Mouse (Mus musculus) small intestine, adult 2 months (tissue): ENCODE results near the gene Gpr75. TPM values are rescaled to one million over a fixed set of nuclear protein-coding genes. Genes with fewer than 3 reads are reported as not detected.

Experiments
- H3K27ac ChIP-seq: fragments of 200-500 bp; 2 replicates; pipeline ENCODE4 v1.5.1; 2012; ENCODE audit warnings: low read depth, low read length, control low read depth, inconsistent platforms; ENCODE audit not compliant: insufficient read depth
- H3K27me3 ChIP-seq: fragments of 200-500 bp; 2 replicates; pipeline ENCODE4 v1.6.1; 2012; ENCODE audit warnings: mild to moderate bottlenecking, moderate library complexity, low read length, inconsistent platforms; ENCODE audit not compliant: control insufficient read depth, insufficient read depth
- H3K36me3 ChIP-seq: fragments of 200-500 bp; 2 replicates; pipeline ENCODE4 v1.6.1; 2012; ENCODE audit warnings: mild to moderate bottlenecking, low read length, control low read depth, inconsistent platforms; ENCODE audit not compliant: control insufficient read depth, insufficient read depth
- H3K4me1 ChIP-seq: fragments of 200-500 bp; 2 replicates; pipeline ENCODE4 v1.6.1; 2012; ENCODE audit warnings: low read length, inconsistent platforms, mixed read lengths; ENCODE audit not compliant: control insufficient read depth, insufficient read depth, insufficient read length
- H3K4me3 ChIP-seq: fragments of 200-500 bp; 2 replicates; pipeline ENCODE4 v1.5.1; 2012; ENCODE audit warnings: low read depth, mild to moderate bottlenecking, control low read depth, inconsistent platforms, low read length, moderate library complexity
- CTCF ChIP-seq: fragments of 200-500 bp; IDR thresholded peaks from 2 replicates; pipeline ENCODE4 v1.5.1; 2012; ENCODE audit warnings: low read depth, mild to moderate bottlenecking, control low read depth, inconsistent platforms, low read length, moderate library complexity, mixed read lengths; ENCODE audit not compliant: insufficient replicate concordance, insufficient read length; ENCODE audit errors: extremely low read depth
- POLR2A ChIP-seq: fragments of 200-500 bp; IDR thresholded peaks from 2 replicates; pipeline ENCODE4 v1.6.1; 2012; ENCODE audit warnings: low read depth, mild to moderate bottlenecking, control low read depth, inconsistent platforms, low read length, moderate library complexity
- WGBS: fragments of 180-500 bp; shearing (Covaris S2); methylation state at CpG from one replicate; pipeline ENCODE4 v1.1.7; 2018; 5-methylcytosine and 5-hydroxymethylcytosine counted together
- polyA plus RNA-seq: library from polyadenylated mRNA; depleted of rRNA; stranded (reverse); fragments of >200 nt; gene quantifications from 2 replicates; pipeline ENCODE4 v1.2.3, GENCODE M21; 2012; rRNA removed

The Gpr75 gene
- polyA plus RNA-seq, 1 experiment = 0.09 TPM

DNA sequence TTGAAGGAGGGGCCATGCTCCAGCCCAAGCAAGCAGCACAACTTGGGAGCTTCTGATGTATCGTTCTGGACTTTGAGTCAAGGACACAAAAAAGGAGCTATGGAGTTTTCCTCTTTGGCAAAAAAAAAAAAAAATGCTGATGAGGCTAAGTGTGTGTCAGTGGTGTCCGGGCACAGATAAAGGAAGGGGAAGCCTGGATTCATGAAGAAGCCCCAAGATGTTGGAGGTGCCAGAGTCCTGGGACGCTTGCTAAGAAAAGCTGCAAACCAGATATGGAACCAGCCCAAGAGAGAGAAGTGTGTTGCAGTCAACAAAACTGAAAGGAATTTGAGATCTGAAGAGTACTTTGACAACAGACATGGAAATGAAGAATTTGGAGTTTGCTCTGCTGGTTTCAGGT is 27.2 kb downstream of the Gpr75 start:
- no peaks in the 10 kb centered on the region for H3K36me3 ChIP-seq
- no peaks in the 10 kb centered on the region for H3K4me1 ChIP-seq
- no peak overlapping the region for H3K27ac ChIP-seq
- H3K4me3 ChIP-seq = no peak overlapping the region
- H3K27me3 ChIP-seq = no peaks in the 10 kb centered on the region
- WGBS = 91% methylated on average over 3 of the region's 3 CpGs
- no peak for TF ChIP-seq POLR2A
- no peak for TF ChIP-seq CTCF

DNA sequence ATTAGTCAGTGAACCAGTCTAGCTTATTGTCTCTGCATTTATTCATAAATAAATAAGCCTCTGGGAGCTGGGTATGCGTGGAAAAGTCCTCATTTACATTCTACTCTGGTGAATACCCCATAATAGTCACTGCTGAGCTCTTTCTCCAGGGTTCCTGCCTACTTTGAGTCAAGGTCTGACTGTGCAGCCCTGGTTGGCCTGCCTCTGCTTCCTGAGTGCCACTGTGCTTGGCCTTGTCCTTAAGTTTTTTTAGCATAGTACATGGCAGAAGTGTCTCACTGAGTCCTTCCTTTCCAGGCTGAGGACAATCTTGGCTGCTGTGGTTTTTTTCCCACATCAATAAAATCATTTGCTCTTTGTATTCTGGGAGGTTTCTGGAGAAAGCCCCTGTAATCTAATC is 35.5 kb downstream of the Gpr75 start:
- 72% methylated on average over 1 of the region's 1 CpGs for WGBS
- no peak overlapping the region for H3K4me3 ChIP-seq
- H3K27me3 ChIP-seq = no peaks in the 10 kb centered on the region
- peaks cover 2% of the 10 kb centered on the region for H3K36me3 ChIP-seq
- TF ChIP-seq POLR2A (no peak), CTCF (no peak)
- no peak overlapping the region for H3K27ac ChIP-seq
- no peaks in the 10 kb centered on the region for H3K4me1 ChIP-seq

DNA sequence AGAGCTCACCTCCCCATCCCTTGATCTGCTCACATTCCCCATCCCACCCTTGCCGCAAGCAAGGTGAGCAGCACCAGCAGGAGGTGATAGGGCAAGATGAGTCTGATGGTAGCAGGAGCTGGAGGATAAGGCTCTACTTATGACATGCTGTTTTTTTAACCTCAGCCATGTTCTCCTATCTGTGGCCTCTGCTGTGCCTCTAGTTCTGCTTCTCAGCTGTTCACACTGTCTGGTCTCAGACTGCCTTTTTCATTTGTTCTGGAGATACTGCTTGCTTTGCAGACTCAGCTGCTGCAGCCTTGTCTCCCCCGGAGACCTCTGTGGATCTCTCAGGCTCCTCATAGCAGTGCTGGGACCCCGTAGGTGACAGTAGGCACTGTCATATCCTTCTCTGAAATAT is 38.1 kb downstream of the Gpr75 start:
- H3K27me3 ChIP-seq = no peaks in the 10 kb centered on the region
- 95% methylated on average over 3 of the region's 3 CpGs for WGBS
- no peaks in the 10 kb centered on the region for H3K4me1 ChIP-seq
- H3K36me3 ChIP-seq = peaks cover 3% of the 10 kb centered on the region
- no peak overlapping the region for H3K27ac ChIP-seq
- TF ChIP-seq POLR2A (no peak), CTCF (no peak)
- H3K4me3 ChIP-seq = no peak overlapping the region

- H3K36me3 ChIP-seq = peaks cover 16% of the 10 kb centered on the region
- TF ChIP-seq CTCF = no peak
- no peak for TF ChIP-seq POLR2A
- H3K27me3 ChIP-seq = no peaks in the 10 kb centered on the region
- H3K4me1 ChIP-seq = no peaks in the 10 kb centered on the region
- H3K27ac ChIP-seq = no peak overlapping the region
- no peak overlapping the region for H3K4me3 ChIP-seq
Measured at GRCm38 (mm10) chr11:30928079-30928478, 42.9 kb downstream of the Gpr75 start.

GRCm38 (mm10) chr11:30928498-30928897 is 43.3 kb downstream of the Gpr75 start:
- no peak overlapping the region for H3K27ac ChIP-seq
- WGBS = 95% methylated on average over 1 of the region's 1 CpGs
- H3K4me1 ChIP-seq = no peaks in the 10 kb centered on the region
- TF ChIP-seq POLR2A (no peak), CTCF (no peak)
- no peaks in the 10 kb centered on the region for H3K27me3 ChIP-seq
- H3K36me3 ChIP-seq = peaks cover 16% of the 10 kb centered on the region
- no peak overlapping the region for H3K4me3 ChIP-seq

Other genes starting within 250 kb of the Gpr75 start
- 0.94 and 1.2 TPM in 2 replicates for gene Acyp2, start 235.8 kb upstream of the Gpr75 start, polyA plus RNA-seq
- gene Psme4, start 113.6 kb upstream of the Gpr75 start, polyA plus RNA-seq = 2.1 and 4.9 TPM in 2 replicates
- gene Asb3, start 58 bp downstream of the Gpr75 start, polyA plus RNA-seq = 0.08 and 0.52 TPM in 2 replicates
- gene Erlec1, start 69.0 kb downstream of the Gpr75 start, polyA plus RNA-seq = 2.6 and 7.2 TPM in 2 replicates
- gene Chac2, start 101.0 kb downstream of the Gpr75 start, polyA plus RNA-seq = 1.7 and 1.8 TPM in 2 replicates